Mouse (Mus musculus): ENCODE results near the gene 4933400A11Rik.
A peak's percentile ranks its signal among the peaks of the same experiment; 100 is the strongest.

4933400A11Rik gene

DNA sequence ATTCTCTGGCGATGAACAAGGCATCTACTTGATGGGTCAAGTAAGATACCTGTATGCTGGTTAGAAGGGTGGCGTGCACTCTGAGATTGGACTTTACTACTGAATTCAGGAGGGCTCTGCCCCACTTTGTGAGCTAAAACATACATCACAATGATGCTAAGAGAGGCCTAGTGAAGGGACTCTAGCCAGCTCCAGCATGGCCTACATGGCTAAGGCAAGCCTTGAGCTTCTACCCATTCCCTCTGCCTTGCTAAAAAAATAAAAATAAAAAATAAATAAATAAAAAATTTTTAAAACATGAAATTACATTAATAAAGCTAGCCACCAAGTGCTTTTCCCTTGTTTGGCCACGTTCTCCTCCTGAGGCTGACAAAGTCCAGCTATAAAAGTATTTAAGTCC is at the start of gene 4933400A11Rik:
Gene 4933400A11Rik, minus strand, starts transcription at position 101 of the 400 bp plus-strand sequence.
- no peak for DNase-seq

DNA sequence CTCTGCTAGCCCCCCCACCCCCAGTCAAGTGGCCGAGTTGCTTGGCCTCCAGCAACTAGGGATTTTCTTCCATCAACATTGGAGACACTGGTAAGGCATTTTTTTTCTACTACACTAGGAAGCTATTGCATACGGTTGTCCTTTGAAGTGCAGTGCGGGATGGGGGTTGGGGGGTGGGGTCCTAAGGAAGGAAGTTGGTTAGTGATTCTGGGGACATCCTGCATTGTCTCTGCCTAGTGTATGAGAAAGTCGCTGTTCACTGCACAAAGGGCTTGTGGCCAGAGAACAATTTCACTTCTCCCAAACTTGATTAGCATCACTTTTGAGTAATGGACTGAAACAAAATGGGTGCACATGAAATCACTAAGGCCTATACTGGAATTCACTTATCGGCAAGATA is 48.7 kb upstream of the 4933400A11Rik start:
- peak; percentile 3 for DNase-seq

DNA sequence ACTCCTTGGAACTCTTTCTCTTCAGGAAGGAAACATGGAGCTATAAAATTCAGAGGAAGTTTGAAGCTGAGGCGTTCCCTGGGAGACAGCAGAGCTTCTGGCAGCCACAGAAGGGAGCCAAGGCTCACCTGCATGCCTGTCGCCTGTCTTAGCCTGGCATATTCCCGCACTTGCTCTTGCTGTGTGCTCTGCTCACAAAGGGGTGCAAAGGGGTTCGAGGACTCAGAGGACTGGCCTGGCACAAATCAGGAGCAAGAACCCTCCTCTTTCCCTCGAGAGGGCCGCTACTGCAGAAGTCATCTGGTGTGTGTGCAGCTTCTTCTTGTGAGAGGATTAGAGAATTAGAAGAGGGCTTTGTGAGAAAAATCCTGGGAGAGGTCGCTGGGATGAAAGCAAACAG is 48.3 kb upstream of the 4933400A11Rik start:
- DNase-seq: no peak

DNA sequence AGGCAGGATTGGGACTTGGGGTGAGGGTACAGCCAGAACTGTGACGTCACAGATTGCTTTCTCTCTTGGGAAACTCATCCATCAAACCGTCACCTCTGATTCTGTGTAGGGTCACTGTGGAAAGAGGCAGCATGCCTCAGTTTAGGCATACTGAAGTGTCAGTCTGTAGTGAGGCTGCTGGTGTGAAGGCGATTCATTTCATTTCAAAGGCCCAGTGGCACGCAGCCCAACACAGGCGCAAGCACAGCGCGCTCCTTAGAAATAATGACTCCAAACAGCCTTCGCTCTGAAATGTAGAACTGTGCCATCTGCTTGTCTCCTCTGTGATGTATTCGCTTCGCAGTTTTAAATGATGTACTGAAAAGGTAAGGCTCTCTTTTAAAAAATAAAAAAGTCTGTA is 47.5 kb upstream of the 4933400A11Rik start:
- no peak for DNase-seq

DNA sequence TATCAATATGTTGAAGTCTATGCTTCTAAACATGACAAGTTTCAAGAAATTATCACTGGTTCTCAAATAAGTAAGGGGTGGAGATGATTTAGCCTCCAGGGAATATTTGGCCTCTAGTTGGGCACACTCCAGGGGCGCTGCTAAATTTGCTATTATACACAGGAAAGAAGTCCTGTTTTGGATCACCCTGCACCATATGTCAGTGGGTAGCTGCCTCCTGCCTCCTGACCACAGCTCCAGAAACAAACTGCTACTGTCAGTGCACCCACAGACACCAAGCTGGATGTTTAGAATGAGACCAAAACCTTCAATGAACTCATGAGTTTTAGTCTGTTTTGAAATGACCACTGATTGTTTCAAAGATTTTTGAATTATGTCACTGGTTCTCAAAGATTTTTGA is 34.2 kb upstream of the 4933400A11Rik start:
- no peak for DNase-seq

DNA sequence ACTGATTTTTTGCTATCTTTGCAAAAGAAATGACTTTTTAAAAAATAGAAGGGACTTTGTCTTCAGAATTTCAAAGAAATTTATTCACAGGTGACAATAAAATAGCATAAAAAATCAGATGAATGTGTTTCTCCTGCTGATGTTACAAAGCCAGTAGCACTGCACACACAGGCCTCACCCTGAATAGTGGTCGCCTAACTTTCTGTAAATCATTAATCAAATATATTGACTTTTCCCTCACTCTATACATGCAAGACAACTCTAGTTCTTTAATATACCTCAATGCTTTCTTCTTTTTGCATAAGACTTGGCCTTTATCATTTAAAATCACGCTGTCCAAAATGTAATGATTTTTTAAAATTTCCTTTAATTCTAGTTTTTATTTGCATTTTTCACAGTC is 32.3 kb upstream of the 4933400A11Rik start:
- no peak for DNase-seq

DNA sequence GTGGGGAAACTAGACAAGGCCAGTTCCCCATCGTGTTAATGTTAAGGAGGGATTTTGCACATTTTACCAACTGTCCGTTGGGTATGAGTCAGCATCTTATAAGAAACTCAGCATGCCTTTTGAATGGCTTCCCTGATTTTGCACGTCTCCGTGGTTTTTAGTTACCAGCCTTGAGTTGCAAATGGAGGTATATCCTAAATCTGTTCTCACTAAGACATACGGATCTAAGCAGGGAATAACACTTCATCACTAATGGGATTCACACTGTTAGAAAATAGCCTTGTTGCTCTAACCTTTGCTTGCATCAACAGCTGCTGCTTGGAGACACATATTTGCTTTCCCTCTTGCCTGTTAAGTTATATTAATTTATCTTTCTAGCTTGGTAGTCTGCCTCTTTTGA is 31.9 kb upstream of the 4933400A11Rik start:
- DNase-seq: no peak

DNA sequence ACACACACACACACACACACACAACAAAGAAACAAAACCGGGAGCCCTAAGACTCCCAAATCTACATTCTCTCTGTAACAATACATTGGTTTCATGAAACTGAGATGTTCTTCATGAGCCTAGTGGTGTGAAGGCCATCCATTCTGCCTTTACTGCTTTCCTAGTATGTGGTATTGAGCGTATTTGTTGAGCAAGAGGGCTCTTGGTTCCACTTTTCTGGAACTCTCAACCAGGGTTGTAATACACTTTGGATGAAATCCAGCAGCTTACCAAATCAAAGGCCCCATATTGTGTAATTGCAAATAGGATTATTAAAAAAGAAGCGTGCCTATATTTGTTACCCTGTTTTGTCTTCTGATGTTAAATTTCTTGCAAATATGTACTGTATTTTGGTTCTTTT is 28.3 kb upstream of the 4933400A11Rik start:
- DNase-seq: no peak

DNA sequence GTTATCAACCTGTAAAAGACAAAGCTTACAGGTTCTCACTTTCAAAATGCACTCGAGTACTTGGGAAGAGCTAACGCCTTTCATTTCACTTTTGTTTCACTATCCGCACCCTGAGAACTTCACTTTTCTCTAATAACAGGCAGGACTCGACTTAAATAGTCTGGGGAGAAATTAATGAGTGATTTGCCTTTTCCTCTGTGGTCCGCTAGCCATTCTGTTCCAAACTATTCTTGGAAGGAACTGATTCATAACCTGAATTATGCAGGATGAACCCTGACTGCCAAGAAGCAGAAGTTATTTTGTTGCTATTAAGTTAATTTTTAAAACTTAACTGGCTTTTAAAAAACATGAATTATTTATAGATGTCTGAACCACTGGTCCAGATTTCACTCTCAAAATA is 26.4 kb upstream of the 4933400A11Rik start:
- DNase-seq: no peak

DNA sequence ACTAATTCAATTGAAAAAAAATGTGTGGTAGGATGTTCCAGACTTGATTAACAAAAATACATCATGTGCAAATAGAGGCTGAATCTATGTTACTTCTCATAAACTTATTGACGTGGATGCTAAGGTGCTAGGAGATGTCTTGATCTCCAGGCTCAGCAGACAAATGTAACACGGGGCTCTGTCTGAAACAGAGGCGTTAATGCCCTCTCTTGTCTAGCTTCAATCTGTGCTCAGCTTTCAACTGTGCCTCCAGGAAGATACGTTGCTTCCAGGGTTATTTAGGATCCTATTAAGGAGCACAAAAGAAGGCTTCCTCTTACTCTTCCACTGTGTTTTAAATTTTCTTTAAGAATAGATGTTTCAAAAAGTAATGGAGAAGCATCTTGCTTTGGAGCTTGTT is 20.8 kb upstream of the 4933400A11Rik start:
- DNase-seq: no peak

DNA sequence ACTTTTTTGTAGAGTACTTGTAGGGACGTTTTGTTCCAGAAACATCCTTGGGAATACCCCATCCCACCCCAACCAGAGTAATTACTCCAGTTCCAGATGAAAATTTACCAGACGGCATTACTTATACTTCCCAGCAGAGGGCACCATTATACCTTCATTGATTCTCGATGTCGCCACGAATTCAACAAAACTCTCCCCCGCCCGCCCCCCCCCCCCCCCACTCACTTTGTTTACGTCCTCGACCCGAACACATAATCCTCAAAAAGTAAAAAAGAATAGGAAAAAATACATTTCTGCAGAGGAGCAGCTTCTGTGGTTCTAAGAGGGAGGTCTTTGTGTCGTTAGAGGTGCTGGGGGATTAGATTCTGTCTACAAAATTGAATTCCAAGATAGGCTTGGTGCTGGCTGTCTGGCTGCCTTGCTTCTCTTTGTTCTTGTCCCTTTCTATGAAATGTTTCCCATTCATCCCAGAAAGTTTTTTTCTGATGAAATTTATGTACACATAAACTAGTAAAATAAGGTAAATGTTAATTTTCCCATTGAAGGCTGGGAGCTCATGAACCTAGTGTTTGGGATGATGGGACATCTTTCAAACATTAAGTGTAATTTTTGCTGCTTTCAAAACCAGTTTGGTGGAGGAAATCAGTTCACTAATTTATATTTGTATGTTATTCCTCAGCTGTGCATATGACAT is 19.7 kb upstream of the 4933400A11Rik start:
- peak; percentile 60 for DNase-seq

DNA sequence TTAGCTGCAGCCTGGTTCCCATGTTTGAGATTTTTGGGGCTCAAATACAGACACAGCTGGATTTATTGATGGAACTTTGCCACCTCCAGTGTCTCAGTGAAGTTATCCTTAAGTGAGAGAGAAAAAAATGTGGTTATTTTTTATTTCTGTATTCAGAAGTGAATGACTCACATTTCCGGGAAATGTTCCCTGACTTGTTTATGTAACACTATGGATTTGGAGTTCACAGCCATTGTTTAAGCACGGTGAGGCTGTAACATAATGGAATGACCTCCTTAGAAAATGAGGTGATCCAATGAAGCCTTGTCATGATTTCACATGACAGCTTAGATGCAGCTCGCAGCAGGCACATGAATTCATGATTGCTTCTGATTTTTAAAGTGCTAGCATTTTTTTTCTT is 17.7 kb upstream of the 4933400A11Rik start:
- DNase-seq: no peak

DNA sequence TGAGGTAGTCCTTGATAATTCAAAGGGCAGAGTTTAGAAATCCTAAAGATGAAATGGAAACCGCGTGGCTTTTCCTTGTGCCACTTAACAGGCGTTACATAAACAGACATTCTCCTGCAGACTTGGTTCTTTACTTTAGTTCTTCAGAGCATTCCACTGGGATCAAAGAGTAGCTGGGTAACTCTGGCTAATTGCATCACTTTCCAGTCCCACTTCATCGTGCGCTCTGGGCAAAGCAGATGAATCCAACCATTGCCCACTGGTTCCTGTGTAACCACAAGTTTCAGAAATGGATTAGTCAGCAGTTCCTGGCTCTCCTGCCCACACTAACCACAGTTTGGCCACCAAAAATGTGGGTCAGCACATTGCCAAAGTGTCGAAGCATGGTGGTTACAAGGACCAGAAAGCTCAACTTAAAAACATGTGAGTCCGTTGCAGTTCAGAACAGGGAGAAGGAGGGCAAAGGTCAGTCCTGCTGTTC is 15.4 kb upstream of the 4933400A11Rik start:
- DNase-seq: peak; percentile 14

DNA sequence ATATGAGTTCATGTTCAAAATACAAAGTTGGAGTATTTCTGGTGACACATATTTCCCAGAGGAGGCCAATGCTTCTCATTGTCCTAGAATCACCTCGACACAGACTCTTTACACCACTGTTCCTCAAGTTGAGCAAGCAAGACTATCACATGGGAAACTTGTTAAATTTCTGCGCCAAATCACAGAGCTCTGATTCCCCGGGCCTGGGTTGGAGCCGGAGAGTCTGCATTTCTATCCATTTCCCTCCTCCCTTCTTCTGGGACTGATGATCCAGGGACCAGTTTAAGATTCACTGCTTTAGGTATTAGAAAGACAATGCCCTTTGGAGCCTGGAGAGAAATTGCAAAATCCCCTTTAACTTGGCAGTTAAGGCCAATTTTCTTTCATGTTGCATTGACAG is 15.0 kb upstream of the 4933400A11Rik start:
- DNase-seq: no peak

DNA sequence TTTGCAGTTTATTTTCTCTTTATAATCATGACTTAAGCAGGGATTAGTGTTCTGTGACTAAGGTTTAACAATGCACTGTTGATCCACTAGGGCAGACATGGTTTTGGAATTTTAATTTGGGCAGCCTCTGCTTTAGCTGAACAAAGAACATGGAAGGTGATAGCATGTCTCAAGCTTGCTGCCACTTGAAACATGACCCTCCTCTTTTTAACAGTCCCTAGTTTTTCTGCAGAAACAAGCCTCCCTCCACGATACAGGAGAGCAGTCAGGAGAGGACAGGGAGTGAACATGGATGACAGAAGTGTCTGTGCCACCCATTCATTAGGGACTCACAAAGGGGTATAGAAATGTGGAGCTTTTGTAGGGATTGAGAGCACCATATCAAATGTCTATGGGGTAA is 13.4 kb upstream of the 4933400A11Rik start:
- no peak for DNase-seq

DNA sequence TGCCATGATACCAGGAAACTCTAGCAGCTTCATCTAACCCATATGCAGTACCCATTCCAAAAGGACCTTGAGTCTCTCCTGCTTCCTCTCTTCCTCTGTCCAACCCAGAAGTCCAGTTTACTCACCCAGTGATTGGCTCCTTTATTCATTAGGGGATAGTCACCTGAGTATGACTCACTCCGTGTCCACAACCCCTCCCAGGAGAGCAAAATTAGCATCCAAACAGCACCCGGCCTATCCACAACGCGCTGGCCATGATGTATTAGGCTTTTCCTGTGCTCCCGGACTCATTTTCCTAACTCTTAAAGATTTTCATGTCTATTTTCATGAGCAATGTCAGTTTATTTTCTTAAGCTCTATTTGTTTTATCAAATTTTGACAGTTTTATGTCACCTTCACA is 10.3 kb upstream of the 4933400A11Rik start:
- DNase-seq: no peak

DNA sequence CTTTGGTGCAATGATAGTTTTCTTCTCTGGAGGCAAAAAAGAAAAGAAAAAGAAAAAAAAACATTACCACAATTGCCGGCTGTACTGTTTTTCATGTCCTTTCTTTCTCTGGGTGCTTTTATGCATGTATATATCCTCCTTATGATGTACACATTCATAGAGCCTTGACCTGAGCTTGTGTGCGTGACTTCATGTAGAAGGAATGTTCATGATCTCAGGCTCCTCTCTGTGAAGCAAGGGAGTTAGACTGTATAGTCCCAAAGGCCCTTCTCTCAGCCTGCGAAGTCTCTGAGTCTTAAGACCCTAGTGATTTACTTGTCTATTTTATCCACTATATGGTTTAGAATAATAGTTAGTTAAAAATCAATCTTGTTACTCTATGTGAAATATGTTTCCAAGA is 21.4 kb downstream of the 4933400A11Rik start:
- no peak for DNase-seq

DNA sequence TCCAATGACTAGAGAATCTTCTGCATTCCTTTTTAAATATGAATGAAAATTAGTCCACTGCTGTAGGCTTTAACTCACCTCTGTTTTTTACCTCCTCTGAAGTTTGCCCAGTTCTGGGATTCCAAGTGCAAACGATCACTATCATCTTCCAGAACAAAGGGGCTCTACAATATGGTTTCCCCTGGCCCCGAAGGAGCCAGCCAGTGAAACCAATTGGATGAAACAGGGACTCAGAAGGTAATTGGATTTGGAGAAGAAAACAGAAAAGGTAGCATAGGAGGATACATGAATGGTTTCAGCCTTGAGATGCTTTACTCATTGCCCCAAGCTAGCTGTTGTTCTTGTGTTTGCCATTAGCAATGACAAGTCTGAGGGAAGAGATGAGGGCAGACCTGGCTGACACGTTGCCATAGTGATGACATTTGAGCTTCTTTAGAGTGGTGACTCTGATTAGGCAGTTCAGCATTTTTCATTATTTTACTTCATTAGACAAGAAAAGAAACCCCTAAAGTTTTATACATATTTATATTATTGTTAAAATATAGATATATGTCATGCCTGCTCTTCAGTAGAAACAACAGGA is 44.0 kb downstream of the 4933400A11Rik start:
- no peak for DNase-seq
